Mouse (Mus musculus) heart, postnatal 0 days (tissue): Measurements from ENCODE around the gene Pfkfb1. TPM values are rescaled to one million over a fixed set of nuclear protein-coding genes. Genes with fewer than 3 reads are reported as not detected.

Experiments
- ATAC-seq: fragments of 200-750 bp; cut with Nextera tagmentation; 2 replicates; pipeline ENCODE4 v1.8.0; 2017; ENCODE audit warnings: low read depth, moderate number of reproducible peaks, moderate library complexity; ENCODE audit not compliant: insufficient read depth
- DNase-seq: peaks from one replicate; pipeline ENCODE4 v3.0.0-alpha.2; 2016; ENCODE audit warnings: low spot score
- H3K27ac ChIP-seq: fragments of 300-500 bp; sonication (generic); 2 replicates; pipeline ENCODE4 v1.5.1; 2014; ENCODE audit warnings: low read depth, mild to moderate bottlenecking
- H3K27me3 ChIP-seq: fragments of 300-500 bp; sonication (generic); 2 replicates; pipeline ENCODE4 v1.6.1; 2014; ENCODE audit warnings: low read length, mixed read lengths; ENCODE audit not compliant: control insufficient read depth, insufficient read depth
- H3K36me3 ChIP-seq: fragments of 300-500 bp; sonication (generic); replicated peaks from 2 replicates; pipeline ENCODE4 v1.6.1; 2014; ENCODE audit warnings: low read length, mixed read lengths; ENCODE audit not compliant: control insufficient read depth, insufficient read depth
- H3K4me1 ChIP-seq: fragments of 300-500 bp; sonication (generic); 2 replicates; pipeline ENCODE4 v1.6.1; 2014; ENCODE audit warnings: antibody characterized with exemption; ENCODE audit not compliant: control insufficient read depth, insufficient read depth
- H3K4me2 ChIP-seq: fragments of 300-500 bp; sonication (generic); 2 replicates; pipeline ENCODE4 v1.6.1; 2014; ENCODE audit warnings: low read depth, mild to moderate bottlenecking, low read length, moderate library complexity
- H3K4me3 ChIP-seq: fragments of 300-500 bp; sonication (generic); 2 replicates; pipeline ENCODE4 v1.5.1; 2014; ENCODE audit warnings: low read depth, low read length
- H3K9ac ChIP-seq: fragments of 300-500 bp; sonication (generic); replicated peaks from 2 replicates; pipeline ENCODE4 v1.6.1; 2014; ENCODE audit warnings: low read depth, low read length, mixed read lengths
- H3K9me3 ChIP-seq: fragments of 300-500 bp; sonication (generic); replicated peaks from 2 replicates; pipeline ENCODE4 v1.6.1; 2016; ENCODE audit warnings: low read length; ENCODE audit not compliant: control insufficient read depth
- CTCF ChIP-seq: IDR thresholded peaks from 2 replicates; pipeline ENCODE4 v1.5.1; 2016; ENCODE audit warnings: antibody characterized with exemption, control low read depth, low read depth
- EP300 ChIP-seq: IDR thresholded peaks from 2 replicates; pipeline ENCODE4 v1.6.1; 2016; ENCODE audit warnings: antibody characterized with exemption, low read depth
- WGBS: fragments of 180-500 bp; shearing (Covaris S2); extraction: QIAGEN DNeasy Blood & Tissue Kit; methylation state at CpG from one replicate; pipeline ENCODE4 v1.1.7; 2014; 5-methylcytosine and 5-hydroxymethylcytosine counted together
- polyA plus RNA-seq: library from polyadenylated mRNA; unstranded; fragments of >200 nt; fragmentation: Nextera tagmentation; extraction: Ambion mirVana; gene quantifications from 2 replicates; pipeline ENCODE4 v1.2.1, GENCODE M21; 2015
- total RNA-seq: library from RNA; depleted of rRNA; stranded (reverse); fragments of >200 nt; gene quantifications from 2 replicates; pipeline ENCODE4 v1.2.3, GENCODE M21; 2014; ENCODE audit warnings: low replicate concordance; rRNA removed

The Pfkfb1 gene
- total RNA-seq: 1.5 and 10.6 TPM in 2 replicates
- polyA plus RNA-seq: 3.5 and 3.9 TPM in 2 replicates

DNA sequence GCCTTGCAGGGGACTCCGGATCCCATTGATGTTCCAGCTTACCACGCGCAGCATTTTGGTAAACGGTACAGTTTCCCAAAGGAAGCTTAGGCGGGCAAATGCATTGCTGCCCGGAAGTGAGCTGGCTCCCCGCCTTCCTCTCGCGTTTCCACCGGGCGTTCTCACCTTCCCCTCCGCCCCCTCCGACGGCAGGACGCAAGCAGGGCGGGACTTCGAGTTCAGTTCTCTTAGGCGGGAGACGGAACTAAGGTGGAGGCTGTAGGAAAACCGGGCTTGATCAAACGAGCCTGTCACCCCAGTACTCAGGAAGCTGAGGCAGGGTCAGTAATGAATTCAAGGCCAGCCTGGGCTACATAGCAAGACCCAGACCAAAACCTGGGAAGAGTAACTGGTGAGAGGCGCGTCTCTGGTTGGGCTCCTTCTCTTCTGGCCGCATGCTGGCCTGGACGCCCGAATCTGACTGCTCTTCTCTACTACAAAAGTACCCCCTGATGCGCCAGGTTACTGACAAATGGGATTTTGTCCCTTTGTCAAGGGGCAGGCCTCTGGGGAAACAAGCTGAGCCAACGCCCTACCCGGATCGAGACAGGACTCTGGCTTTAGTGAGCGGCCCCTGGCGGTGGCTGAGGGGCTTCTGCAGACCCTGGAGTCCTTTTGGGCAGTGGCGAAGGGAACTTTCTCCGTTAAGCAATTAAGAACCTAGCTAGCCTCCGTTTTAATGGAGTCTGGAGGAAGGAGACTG lies at the start of gene Pfkfb1:
Gene Pfkfb1, plus strand, starts transcription at position 207 of the 742 bp plus-strand sequence.
- Histone ChIP-seq H3K4me3 (peak within 1 kb of the TSS; percentile 60), H3K27ac (peak within 1 kb of the TSS; percentile 92), H3K4me1 (no peaks in the 10 kb centered on the region), H3K27me3 (no peaks in the 10 kb centered on the region), H3K4me2 (peak within 1 kb of the TSS; percentile 61), H3K9me3 (no peaks in the 10 kb centered on the region), H3K9ac (peak within 1 kb of the TSS; percentile 65), H3K36me3 (no peaks in the 10 kb centered on the region)
- WGBS: 22% methylated on average over 35 of the region's 35 CpGs
- ATAC-seq: peak; percentile 95
- TF ChIP-seq EP300: no peak
- peak; percentile 39 for TF ChIP-seq CTCF
- DNase-seq: peak; percentile 78

DNA sequence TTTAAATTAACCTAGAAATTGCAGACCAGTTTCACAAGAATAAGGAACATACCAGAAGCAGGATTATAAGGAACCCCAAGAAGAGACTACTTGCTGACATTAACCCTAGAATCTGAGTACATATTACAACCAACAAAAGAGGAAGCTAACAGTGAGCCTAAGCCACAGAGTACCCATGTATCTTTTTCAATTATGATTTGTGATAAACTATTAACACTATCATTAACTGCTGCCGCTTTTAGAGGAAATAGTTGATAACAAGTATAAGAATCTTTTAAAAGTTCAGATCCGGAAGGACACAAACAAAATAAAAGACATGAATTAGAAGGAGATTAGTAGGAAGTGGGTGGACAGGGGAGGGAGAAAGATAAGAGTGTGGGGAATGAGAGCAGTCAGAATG lies 47.9 kb upstream of the Pfkfb1 start:
- Histone ChIP-seq H3K36me3 (no peaks in the 10 kb centered on the region), H3K4me1 (no peaks in the 10 kb centered on the region), H3K27me3 (no peaks in the 10 kb centered on the region), H3K4me2 (no peak overlapping the region), H3K4me3 (no peak overlapping the region), H3K9ac (no peak overlapping the region), H3K27ac (no peak overlapping the region), H3K9me3 (no peaks in the 10 kb centered on the region)
- ATAC-seq (no peak), DNase-seq (no peak)
- no peak for TF ChIP-seq EP300
- no peak for TF ChIP-seq CTCF
- 49% methylated on average over 2 of the region's 2 CpGs for WGBS

DNA sequence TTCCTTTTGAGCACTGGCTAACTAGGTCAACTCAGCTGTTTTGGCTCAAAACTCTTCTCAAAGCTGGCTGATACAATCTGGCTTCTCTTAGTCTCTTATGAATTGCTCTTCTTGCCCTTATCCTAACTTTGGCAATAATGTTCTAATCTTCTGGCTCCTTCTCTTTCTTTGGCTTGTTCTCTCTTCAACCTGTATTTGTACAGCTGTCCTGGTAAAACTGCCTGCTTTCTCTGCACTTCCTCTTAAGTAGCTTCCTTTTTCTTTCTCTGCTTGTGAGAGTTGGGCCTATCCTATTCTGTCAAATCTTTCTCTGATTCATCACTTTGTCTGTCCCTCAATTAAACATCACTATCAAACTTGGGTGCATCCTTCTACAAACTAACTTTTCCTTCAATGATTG lies 46.3 kb upstream of the Pfkfb1 start:
- Histone ChIP-seq H3K27me3 (no peaks in the 10 kb centered on the region), H3K9ac (no peak overlapping the region), H3K9me3 (no peaks in the 10 kb centered on the region), H3K4me3 (no peak overlapping the region), H3K36me3 (no peaks in the 10 kb centered on the region), H3K4me2 (no peak overlapping the region), H3K4me1 (no peaks in the 10 kb centered on the region), H3K27ac (no peak overlapping the region)
- ATAC-seq (no peak), DNase-seq (no peak)
- TF ChIP-seq EP300 (no peak), CTCF (no peak)

DNA sequence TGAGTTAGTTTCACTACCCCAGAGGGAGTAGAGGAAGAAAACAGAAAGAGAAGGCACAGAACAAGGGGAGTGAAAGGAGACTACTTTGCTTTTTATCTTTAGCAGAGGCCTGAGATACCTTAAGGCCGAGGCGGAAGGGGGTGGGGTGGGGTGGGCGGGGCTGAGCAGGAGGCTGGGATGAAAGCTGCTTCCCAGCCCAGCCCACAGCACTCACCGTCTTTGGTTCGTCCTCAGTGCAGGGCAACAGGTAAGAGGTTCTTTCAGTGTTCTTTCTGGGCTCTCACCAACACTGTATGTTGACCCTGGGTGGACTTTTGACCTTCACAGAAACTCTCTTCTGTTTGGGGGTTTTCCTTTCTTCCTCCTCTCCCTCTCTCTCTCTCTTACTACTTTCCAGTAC lies 40.8 kb upstream of the Pfkfb1 start, which contains the start of gene Alas2:
Gene Alas2, plus strand, starts transcription at position 137 of the 400 bp plus-strand sequence.
- no peaks in the 10 kb centered on the region for H3K4me1 ChIP-seq
- no peaks in the 10 kb centered on the region for H3K27me3 ChIP-seq
- H3K4me3 ChIP-seq: no peak within 1 kb of the TSS
- ATAC-seq (no peak), DNase-seq (no peak)
- TF ChIP-seq EP300 (no peak), CTCF (no peak)
- H3K9me3 ChIP-seq: no peaks in the 10 kb centered on the region
- 24% methylated on average over 5 of the region's 5 CpGs for WGBS
- no peak within 1 kb of the TSS for H3K9ac ChIP-seq
- no peaks in the 10 kb centered on the region for H3K36me3 ChIP-seq
- no peak within 1 kb of the TSS for H3K27ac ChIP-seq
- H3K4me2 ChIP-seq: no peak within 1 kb of the TSS

DNA sequence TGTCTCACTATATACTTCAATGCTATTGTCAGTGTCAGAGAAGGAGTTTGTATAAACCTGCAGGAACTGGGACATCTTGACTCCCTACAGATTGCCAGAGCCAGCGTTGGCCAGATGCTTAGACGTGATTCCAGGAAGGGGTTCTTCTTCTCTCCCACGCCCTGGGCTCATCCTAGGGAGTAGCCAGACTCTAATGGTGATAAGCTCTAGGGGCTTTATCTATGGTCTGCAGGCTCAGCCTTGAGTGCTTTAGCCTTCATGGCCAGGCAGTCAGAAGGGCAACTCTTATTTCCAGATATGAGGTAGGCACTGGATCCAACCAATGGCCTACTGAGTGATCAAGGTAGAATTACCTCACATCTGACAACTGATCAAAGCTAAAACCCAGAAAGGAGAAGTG lies 38.4 kb upstream of the Pfkfb1 start:
- 48% methylated on average over 3 of the region's 3 CpGs for WGBS
- no peak overlapping the region for H3K4me2 ChIP-seq
- H3K9me3 ChIP-seq: no peaks in the 10 kb centered on the region
- no peak for DNase-seq
- H3K4me3 ChIP-seq: no peak overlapping the region
- no peak overlapping the region for H3K27ac ChIP-seq
- no peaks in the 10 kb centered on the region for H3K27me3 ChIP-seq
- H3K4me1 ChIP-seq: no peaks in the 10 kb centered on the region
- no peak overlapping the region for H3K9ac ChIP-seq
- no peak for ATAC-seq
- TF ChIP-seq EP300 (no peak), CTCF (no peak)
- H3K36me3 ChIP-seq: no peaks in the 10 kb centered on the region
